Mouse (Mus musculus): Measurements from ENCODE around the gene Iqcn.

DNA sequence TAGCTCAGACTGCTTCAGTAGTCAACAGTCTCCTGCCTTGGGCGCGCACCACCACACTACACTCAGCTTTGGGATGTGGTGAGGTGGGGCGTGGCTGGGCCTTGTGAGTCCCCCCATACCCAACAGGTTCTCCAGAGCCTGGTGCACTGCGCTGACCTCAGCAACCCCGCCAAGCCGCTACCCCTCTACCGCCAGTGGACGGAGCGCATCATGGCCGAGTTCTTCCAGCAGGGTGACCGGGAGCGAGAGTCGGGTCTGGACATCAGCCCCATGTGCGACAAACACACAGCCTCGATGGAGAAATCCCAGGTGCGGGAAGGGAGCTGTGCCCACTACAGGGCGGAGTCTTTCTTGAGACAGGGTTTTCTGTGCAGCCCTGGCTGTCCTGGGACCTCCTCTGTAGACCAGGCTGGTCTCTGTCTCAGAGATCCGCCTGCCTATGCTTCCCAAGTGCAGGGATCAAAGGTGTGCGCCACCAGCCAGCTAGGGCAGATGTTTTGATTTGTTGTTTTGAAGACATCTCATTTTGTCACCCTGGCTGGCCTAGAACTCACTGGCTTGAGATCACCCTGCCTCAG, 45.9 kb downstream of the Iqcn start:
- TF ChIP-seq GATA1 (IDR thresholded peaks at IDR 0.05; ENCODE audit: borderline replicate concordance, low read length) (no peak), FLI1 (IDR thresholded peaks at IDR 0.05; ENCODE audit: low read length) (no peak)
